Mouse (Mus musculus) neural tube, embryonic 11.5 days (tissue): ENCODE data around the gene Stip1. TPM values are rescaled to one million over a fixed set of nuclear protein-coding genes. Genes with fewer than 3 reads are reported as not detected.

ENCODE experiments used
- ATAC-seq: fragments of 200-750 bp; cut with Nextera tagmentation; 2 replicates; pipeline ENCODE4 v1.8.0; 2017; ENCODE audit warnings: moderate number of reproducible peaks, mild to moderate bottlenecking, moderate TSS enrichment, moderate library complexity; ENCODE audit not compliant: insufficient read depth, low FRiP score, low TSS enrichment
- DNase-seq: peaks from one replicate; pipeline ENCODE4 v3.0.0-alpha.2; 2015; ENCODE audit warnings: low spot score
- H3K27ac ChIP-seq: fragments of 300-500 bp; sonication (generic); 2 replicates; pipeline ENCODE4 v1.5.1; 2014; ENCODE audit warnings: low read depth, mild to moderate bottlenecking, low read length
- H3K27me3 ChIP-seq: fragments of 300-500 bp; sonication (generic); 2 replicates; pipeline ENCODE4 v1.6.1; 2014; ENCODE audit warnings: mild to moderate bottlenecking, low read length, mixed read lengths; ENCODE audit not compliant: control insufficient read depth, insufficient read depth
- H3K36me3 ChIP-seq: fragments of 300-500 bp; sonication (generic); 2 replicates; pipeline ENCODE4 v1.6.1; 2014; ENCODE audit warnings: mild to moderate bottlenecking, low read length, moderate library complexity, mixed read lengths; ENCODE audit not compliant: control insufficient read depth, insufficient read depth
- H3K4me1 ChIP-seq: fragments of 300-500 bp; sonication (generic); 2 replicates; pipeline ENCODE4 v1.6.1; 2014; ENCODE audit warnings: low read length, mixed read lengths; ENCODE audit not compliant: control insufficient read depth, insufficient read depth
- H3K4me2 ChIP-seq: fragments of 300-500 bp; sonication (generic); 2 replicates; pipeline ENCODE4 v1.6.1; 2014; ENCODE audit warnings: low read depth, mild to moderate bottlenecking, moderate library complexity
- H3K4me3 ChIP-seq: fragments of 300-500 bp; sonication (generic); 2 replicates; pipeline ENCODE4 v1.5.1; 2014; ENCODE audit warnings: low read depth, low read length
- H3K9ac ChIP-seq: fragments of 300-500 bp; sonication (generic); 2 replicates; pipeline ENCODE4 v1.6.1; 2014; ENCODE audit warnings: mild to moderate bottlenecking, low read length
- H3K9me3 ChIP-seq: fragments of 300-500 bp; sonication (generic); 2 replicates; pipeline ENCODE4 v1.6.1; 2016; ENCODE audit warnings: low read length; ENCODE audit not compliant: control insufficient read depth
- WGBS: fragments of 180-500 bp; shearing (Covaris S2); extraction: QIAGEN DNeasy Blood & Tissue Kit; methylation state at CpG from one replicate; pipeline ENCODE4 v1.1.7; 2014; 5-methylcytosine and 5-hydroxymethylcytosine counted together
- polyA plus RNA-seq: library from polyadenylated mRNA; unstranded; fragments of >200 nt; fragmentation: Nextera tagmentation; extraction: Ambion mirVana; gene quantifications from 2 replicates; pipeline ENCODE4 v1.2.1, GENCODE M21; 2014

The Stip1 gene
- polyA plus RNA-seq, 1 experiment from 2014 or later = 423 TPM

- Histone ChIP-seq H3K27ac (peak overlapping the region; percentile 89), H3K36me3 (peaks cover 2% of the 10 kb centered on the region; the same call in 1 of the 2 replicates), H3K4me3 (peak overlapping the region; percentile 47), H3K4me2 (peak overlapping the region; percentile 78), H3K4me1 (peaks cover 17% of the 10 kb centered on the region), H3K9me3 (no peaks in the 10 kb centered on the region), H3K9ac (peak overlapping the region; percentile 80), H3K27me3 (no peaks in the 10 kb centered on the region)
- 32% methylated on average over 13 of the region's 13 CpGs for WGBS
- DNase-seq = no peak
- 0 out of 2 replicates have a peak, but pooled peaks have one; percentile 1 for ATAC-seq
These were observed 917 bp upstream of the Stip1 start for GRCm38 (mm10) chr19:7040637-7041130.

GRCm38 (mm10) chr19:7039088-7039720, 563 bp downstream of the Stip1 start:
- Histone ChIP-seq H3K9ac (peak overlapping the region; percentile 96), H3K27me3 (no peaks in the 10 kb centered on the region), H3K4me1 (peaks cover 17% of the 10 kb centered on the region), H3K27ac (peak overlapping the region; percentile 87), H3K9me3 (no peaks in the 10 kb centered on the region), H3K36me3 (peaks cover 6% of the 10 kb centered on the region), H3K4me3 (peak overlapping the region; percentile 89), H3K4me2 (peak overlapping the region; percentile 91)
- ATAC-seq = peak; percentile 13
- 2% methylated on average over 35 of the region's 35 CpGs for WGBS
- peak; percentile 74 for DNase-seq

DNA sequence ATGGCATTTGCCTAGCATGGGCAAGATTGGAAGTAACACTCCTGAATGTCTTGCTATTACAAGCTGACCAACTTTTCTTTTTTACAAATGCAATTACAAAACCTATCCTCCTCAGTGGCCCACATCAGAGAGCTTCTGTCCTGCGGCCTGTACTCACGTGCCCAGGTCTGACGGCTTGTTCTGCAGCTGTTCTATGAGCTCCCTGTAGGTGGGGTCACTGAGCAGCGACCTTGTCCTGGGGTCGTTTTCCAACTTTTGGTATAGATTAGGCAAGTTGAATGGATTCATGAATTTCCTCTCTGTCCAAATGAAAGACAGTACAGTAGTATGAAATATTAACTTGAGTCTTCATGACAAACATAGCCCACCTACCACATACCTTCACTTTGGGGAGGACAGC, 5.8 kb downstream of the Stip1 start:
- H3K4me3 ChIP-seq = no peak overlapping the region
- 91% methylated on average over 5 of the region's 5 CpGs for WGBS
- no peak overlapping the region for H3K9ac ChIP-seq
- no peak overlapping the region for H3K4me2 ChIP-seq
- peaks cover 10% of the 10 kb centered on the region for H3K4me1 ChIP-seq
- no peaks in the 10 kb centered on the region for H3K27me3 ChIP-seq
- H3K36me3 ChIP-seq = peaks cover 34% of the 10 kb centered on the region
- no peak overlapping the region for H3K27ac ChIP-seq
- H3K9me3 ChIP-seq = no peaks in the 10 kb centered on the region
- no peak for ATAC-seq
- DNase-seq = no peak

DNA sequence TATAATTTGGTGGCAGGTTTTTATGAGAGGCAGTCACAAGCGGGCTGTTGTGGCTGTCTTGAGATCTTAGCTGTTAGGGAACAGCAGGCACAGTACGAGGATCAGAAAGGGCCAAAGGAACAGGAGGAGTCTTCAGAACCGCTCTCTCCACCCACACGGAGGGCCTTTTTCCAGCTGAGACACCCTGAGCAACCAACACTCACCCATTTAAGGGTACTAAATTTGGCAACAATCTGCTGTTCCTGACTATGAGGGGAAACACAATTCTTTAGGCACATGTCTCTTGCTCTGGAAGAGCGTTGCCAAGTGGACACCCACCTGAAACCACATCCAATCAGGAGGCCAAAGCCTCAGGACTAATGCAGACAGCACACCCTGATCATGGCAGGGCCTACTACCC, 10.2 kb downstream of the Stip1 start:
- Histone ChIP-seq H3K27me3 (no peaks in the 10 kb centered on the region), H3K9ac (no peak overlapping the region), H3K27ac (no peak overlapping the region), H3K36me3 (peaks cover 50% of the 10 kb centered on the region), H3K9me3 (no peaks in the 10 kb centered on the region), H3K4me3 (no peak overlapping the region), H3K4me1 (no peaks in the 10 kb centered on the region), H3K4me2 (no peak overlapping the region)
- no peak for ATAC-seq
- no peak for DNase-seq
- WGBS = 96% methylated on average over 5 of the region's 5 CpGs

DNA sequence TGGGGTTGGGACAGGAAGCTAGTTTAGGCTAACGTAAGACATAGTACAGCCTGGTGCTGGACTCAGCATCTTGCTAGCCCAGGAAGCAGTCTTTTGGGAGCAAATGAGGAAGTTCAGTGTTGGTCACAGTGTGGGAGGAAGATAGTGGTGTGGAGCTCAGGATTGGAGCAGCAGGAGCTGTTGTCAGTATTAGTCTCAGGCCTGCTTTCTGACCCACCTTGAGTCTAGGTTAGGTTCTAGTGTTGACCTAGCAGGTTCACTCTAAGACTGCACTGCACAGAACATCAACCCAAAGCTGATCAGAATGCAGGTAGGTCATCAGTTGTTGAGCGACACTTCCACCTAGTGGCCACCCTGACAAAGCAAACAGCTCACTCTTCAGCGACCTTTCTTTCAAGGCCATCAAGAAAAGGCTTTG, 19.5 kb downstream of the Stip1 start:
- Histone ChIP-seq H3K27me3 (no peaks in the 10 kb centered on the region), H3K4me2 (no peak overlapping the region), H3K36me3 (peaks cover 41% of the 10 kb centered on the region), H3K27ac (no peak overlapping the region), H3K9me3 (no peaks in the 10 kb centered on the region), H3K4me3 (no peak overlapping the region), H3K4me1 (no peaks in the 10 kb centered on the region), H3K9ac (no peak overlapping the region)
- peak; percentile 53 for DNase-seq
- ATAC-seq = no peak
- 51% methylated on average over 3 of the region's 3 CpGs for WGBS

- WGBS = 91% methylated on average over 5 of the region's 5 CpGs
- ATAC-seq = no peak
- H3K27ac ChIP-seq = no peak within 1 kb of the TSS
- H3K36me3 ChIP-seq = peaks cover 33% of the 10 kb centered on the region
- H3K27me3 ChIP-seq = no peaks in the 10 kb centered on the region
- no peak for DNase-seq
- no peaks in the 10 kb centered on the region for H3K4me1 ChIP-seq
- H3K9me3 ChIP-seq = no peaks in the 10 kb centered on the region
- H3K4me3 ChIP-seq = no peak within 1 kb of the TSS
- H3K4me2 ChIP-seq = 0 out of 2 replicates have a peak within 1 kb of the TSS, but pooled peaks have one; percentile 2
- no peak within 1 kb of the TSS for H3K9ac ChIP-seq
These were observed 20.6 kb downstream of the Stip1 start, which contains the start of gene Fermt3 for GRCm38 (mm10) chr19:7019191-7019590. TSS of gene Fermt3 (minus strand) at chr19:7019469.

GRCm38 (mm10) chr19:7018546-7018945, 21.2 kb downstream of the Stip1 start:
- Histone ChIP-seq H3K4me2 (0 out of 2 replicates have a peak overlapping the region, but pooled peaks have one; percentile 2), H3K4me1 (no peaks in the 10 kb centered on the region), H3K27ac (no peak overlapping the region), H3K27me3 (no peaks in the 10 kb centered on the region), H3K9me3 (no peaks in the 10 kb centered on the region), H3K4me3 (no peak overlapping the region), H3K36me3 (peaks cover 33% of the 10 kb centered on the region), H3K9ac (no peak overlapping the region)
- WGBS = 92% methylated on average over 11 of the region's 11 CpGs
- ATAC-seq (no peak), DNase-seq (no peak)

- H3K4me2 ChIP-seq = no peak overlapping the region
- H3K36me3 ChIP-seq = peaks cover 29% of the 10 kb centered on the region
- DNase-seq = no peak
- no peak overlapping the region for H3K9ac ChIP-seq
- 85% methylated on average over 12 of the region's 12 CpGs for WGBS
- no peak overlapping the region for H3K27ac ChIP-seq
- no peaks in the 10 kb centered on the region for H3K9me3 ChIP-seq
- no peak overlapping the region for H3K4me3 ChIP-seq
- H3K27me3 ChIP-seq = no peaks in the 10 kb centered on the region
- H3K4me1 ChIP-seq = no peaks in the 10 kb centered on the region
- ATAC-seq = no peak
These were observed 22.0 kb downstream of the Stip1 start for GRCm38 (mm10) chr19:7017541-7018457.
